Mouse (Mus musculus) lung, postnatal 0 days (tissue): Measurements from ENCODE around the gene Lrrc4c.

ENCODE experiments used
- CTCF ChIP-seq: IDR thresholded peaks from 2 replicates; pipeline ENCODE4 v1.5.1; 2016; ENCODE audit warnings: antibody characterized with exemption, mild to moderate bottlenecking
- EP300 ChIP-seq: IDR thresholded peaks from 2 replicates; pipeline ENCODE4 v1.6.1; 2016; ENCODE audit warnings: antibody characterized with exemption, mild to moderate bottlenecking, control low read depth

- TF ChIP-seq CTCF = no peak
- no peak for TF ChIP-seq EP300
Measured at GRCm38 (mm10) chr2:96577701-96578100, 259.7 kb downstream of the Lrrc4c start.
